Mouse (Mus musculus): ENCODE measurements around the gene Snapc2. TPM values are rescaled to one million over a fixed set of nuclear protein-coding genes. Genes with fewer than 3 reads are reported as not detected.

Gene Snapc2
- 44.1 TPM for polyA plus RNA-seq (2012; fragmentation: generic; extraction: Trizol)
- long read RNA-seq, experiment 1, transcript Snapc2-201 (5 exons, 1,536 nt) = major isoform, 44 of 53 reads
- long read RNA-seq, experiment 1, partial matches to known transcripts = 1 of 53 reads
- long read RNA-seq, experiment 1, other reads (novel, unspliced or antisense) = 8 of 53 reads
- long read RNA-seq, experiment 2, transcript Snapc2-201 (5 exons, 1,536 nt) = major isoform, 86 of 89 reads
- long read RNA-seq, experiment 2, partial matches to known transcripts = 1 of 89 reads
- long read RNA-seq, experiment 2, other reads (novel, unspliced or antisense) = 2 of 89 reads

DNA sequence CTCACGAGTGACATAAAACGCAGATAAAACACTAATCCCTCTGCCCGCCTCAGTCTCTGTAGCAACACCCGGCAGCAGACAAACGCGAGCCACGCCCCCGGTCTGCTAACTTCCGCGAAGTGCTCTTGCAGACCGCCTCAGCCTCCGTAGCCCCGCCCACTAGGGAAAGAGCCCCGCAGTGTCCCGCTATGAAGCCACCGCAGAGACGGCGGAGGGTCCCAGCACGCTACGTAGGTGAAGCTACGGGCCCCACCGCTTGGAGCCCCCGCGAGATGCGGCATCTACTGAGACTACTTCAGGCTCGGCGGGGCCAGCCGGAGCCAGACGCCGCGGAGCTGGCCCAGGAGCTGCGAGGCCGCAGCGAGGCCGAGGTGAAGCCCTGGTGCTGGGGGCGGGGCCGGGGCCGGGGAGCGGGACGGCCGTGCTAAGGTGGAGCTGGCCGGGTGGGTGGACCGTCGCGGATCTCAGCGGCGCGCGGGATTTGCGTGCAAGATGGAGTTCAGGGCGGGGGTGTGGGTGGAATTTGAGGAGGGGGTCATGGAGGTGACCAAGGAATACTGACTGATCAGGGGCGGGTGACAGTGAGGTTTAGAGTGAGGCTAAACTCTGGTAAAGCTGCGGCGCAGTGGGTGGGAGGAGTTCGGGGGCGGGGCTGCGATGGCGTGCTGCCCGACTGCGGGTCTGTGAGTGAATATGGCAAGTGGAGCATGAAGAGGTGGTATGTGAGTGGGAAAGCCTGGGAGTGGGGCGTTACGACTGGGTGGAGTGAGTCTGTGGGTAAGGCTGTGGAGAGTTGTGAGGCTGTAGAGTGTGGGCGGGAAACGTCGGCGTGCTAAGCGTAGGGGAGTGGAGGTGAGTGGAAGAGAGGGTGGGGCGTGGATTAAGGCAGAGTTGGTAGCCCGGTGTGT is at the start of gene Snapc2:
Gene Snapc2, plus strand, starts transcription at position 147 of the 908 bp plus-strand sequence.
- Histone ChIP-seq H3K79me3 (ENCODE audit: low read depth) (peaks cover 11% of the 10 kb centered on the region), H3K79me2 (ENCODE audit: control insufficient read depth, insufficient read depth) (peaks cover 21% of the 10 kb centered on the region), H3ac (ENCODE audit: control insufficient read depth, insufficient read length, low read depth) (peak within 1 kb of the TSS; percentile 97), H3K27me3 (ENCODE audit: control insufficient read depth, insufficient read depth, insufficient read length) (no peaks in the 10 kb centered on the region), H3K36me3 (ENCODE audit: control insufficient read depth, insufficient read depth) (peaks cover 30% of the 10 kb centered on the region), H3K4me3 (ENCODE audit: insufficient read depth, poor library complexity, severe bottlenecking) (peak within 1 kb of the TSS; percentile 52)
- TF ChIP-seq MAX (IDR thresholded peaks at IDR 0.05) = peak; percentile 69
- TF ChIP-seq FOSL1 (IDR thresholded peaks at IDR 0.05; ENCODE audit: insufficient read depth, low read length, poor library complexity, severe bottlenecking) = no peak

DNA sequence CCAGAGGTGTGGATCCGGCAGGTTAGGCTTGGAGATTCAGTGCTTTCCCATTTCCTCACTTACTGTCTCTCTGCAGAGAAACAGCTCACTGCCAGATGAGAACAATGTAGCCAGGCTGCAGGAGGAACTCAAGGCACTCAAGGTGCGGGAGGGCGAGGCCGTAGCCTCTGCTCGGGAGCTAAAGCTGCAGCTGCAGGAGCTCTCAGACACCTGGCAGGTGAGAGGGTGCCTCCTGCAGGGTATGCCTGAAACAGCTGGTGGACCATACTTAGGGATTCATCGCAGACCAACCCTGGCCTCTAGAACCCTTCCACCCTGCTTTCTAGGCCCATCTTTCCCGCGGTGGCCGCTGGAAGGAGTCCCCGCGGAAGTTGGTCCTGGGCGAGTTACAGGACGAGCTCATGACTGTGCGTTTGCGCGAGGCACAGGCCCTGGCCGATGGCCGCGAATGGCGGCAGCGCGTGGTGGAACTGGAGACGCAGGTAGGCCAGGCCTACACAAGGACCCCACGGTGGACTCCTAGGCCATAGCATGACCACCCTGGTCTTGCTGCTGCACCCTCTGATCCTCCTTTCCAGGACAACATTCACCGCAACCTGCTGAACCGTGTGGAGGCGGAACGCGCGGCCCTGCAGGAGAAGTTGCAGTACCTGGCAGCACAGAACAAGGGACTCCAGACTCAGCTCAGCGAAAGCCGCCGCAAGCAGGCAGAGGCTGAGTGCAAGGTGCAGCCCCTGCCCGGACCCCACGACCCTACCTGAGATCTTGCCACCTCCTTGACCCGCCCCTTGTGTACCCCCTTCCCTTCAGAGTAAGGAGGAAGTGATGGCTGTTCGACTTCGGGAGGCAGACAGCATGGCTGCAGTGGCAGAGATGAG is 47.4 kb upstream of the Snapc2 start:
- no peak overlapping the region for H3ac ChIP-seq (ENCODE audit: control insufficient read depth, insufficient read length, low read depth)
- no peaks in the 10 kb centered on the region for H3K79me2 ChIP-seq (ENCODE audit: control insufficient read depth, insufficient read depth)
- no peaks in the 10 kb centered on the region for H3K79me3 ChIP-seq (ENCODE audit: low read depth)
- no peak for TF ChIP-seq USF1 (IDR thresholded peaks at IDR 0.05; ENCODE audit: low read depth)
- no peak for TF ChIP-seq MAX (IDR thresholded peaks at IDR 0.05)
- no peak for TF ChIP-seq MYOD1 (IDR thresholded peaks at IDR 0.05; ENCODE audit: control insufficient read depth, insufficient read length, low read depth)
- TF ChIP-seq CTCF (IDR thresholded peaks at IDR 0.05; ENCODE audit: control insufficient read depth, insufficient read depth, insufficient read length) = no peak
- TF ChIP-seq CEBPB (IDR thresholded peaks at IDR 0.05; ENCODE audit: low read depth) = no peak
- no peak for TF ChIP-seq MYOG (IDR thresholded peaks at IDR 0.05; ENCODE audit: control insufficient read depth, extremely low read depth, insufficient read length)
- TF ChIP-seq FOSL1 (IDR thresholded peaks at IDR 0.05; ENCODE audit: insufficient read depth, low read length, poor library complexity, severe bottlenecking) = no peak
- H3K36me3 ChIP-seq (ENCODE audit: control insufficient read depth, insufficient read depth) = no peaks in the 10 kb centered on the region
- no peak overlapping the region for H3K4me3 ChIP-seq (ENCODE audit: insufficient read depth, poor library complexity, severe bottlenecking)
- H3K27me3 ChIP-seq (ENCODE audit: control insufficient read depth, insufficient read depth, insufficient read length) = no peaks in the 10 kb centered on the region

DNA sequence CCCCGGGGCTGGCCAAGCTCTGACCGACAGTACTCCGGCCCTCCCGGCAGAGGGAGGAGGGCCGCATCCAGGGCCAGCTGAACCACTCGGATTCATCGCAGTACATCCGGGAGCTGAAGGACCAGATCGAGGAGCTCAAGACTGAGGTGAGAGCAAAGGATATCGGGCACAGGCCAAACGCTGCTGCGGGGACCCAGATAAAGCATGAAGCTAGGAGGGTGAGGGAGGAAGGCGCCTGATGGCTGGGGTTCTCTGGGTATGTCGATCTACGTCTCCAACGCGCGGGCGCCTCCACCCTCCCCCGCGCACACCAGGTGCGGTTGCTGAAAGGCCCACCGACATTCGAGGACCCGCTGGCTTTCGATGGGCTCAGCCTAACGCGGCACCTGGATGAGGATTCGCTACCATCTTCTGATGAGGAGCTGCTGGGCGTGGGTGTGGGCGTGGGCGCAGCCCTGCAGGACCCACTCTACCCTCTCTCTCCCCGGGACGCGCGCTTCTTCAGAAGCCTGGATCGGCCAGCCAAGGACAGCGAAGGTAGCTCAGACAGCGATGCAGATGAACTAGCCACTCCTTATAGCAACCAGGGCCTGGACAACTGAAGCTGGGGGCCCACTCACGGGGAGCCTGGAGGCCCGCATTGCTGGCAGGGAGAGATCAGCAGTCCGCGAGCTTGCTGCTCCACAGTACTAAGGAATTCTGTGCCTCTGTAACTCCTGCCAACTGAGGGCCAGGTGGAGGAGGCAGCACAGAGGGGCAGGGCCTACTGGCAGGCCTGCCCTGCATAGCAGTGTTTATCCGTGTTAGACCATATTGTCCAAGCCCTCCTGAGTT is 46.5 kb upstream of the Snapc2 start:
- H3ac ChIP-seq (ENCODE audit: control insufficient read depth, insufficient read length, low read depth) = no peak overlapping the region
- no peaks in the 10 kb centered on the region for H3K27me3 ChIP-seq (ENCODE audit: control insufficient read depth, insufficient read depth, insufficient read length)
- TF ChIP-seq MAX (IDR thresholded peaks at IDR 0.05) (no peak), CEBPB (IDR thresholded peaks at IDR 0.05; ENCODE audit: low read depth) (no peak), MYOD1 (IDR thresholded peaks at IDR 0.05; ENCODE audit: control insufficient read depth, insufficient read length, low read depth) (no peak), FOSL1 (IDR thresholded peaks at IDR 0.05; ENCODE audit: insufficient read depth, low read length, poor library complexity, severe bottlenecking) (no peak), USF1 (IDR thresholded peaks at IDR 0.05; ENCODE audit: low read depth) (no peak), CTCF (IDR thresholded peaks at IDR 0.05; ENCODE audit: control insufficient read depth, insufficient read depth, insufficient read length) (no peak), MYOG (IDR thresholded peaks at IDR 0.05; ENCODE audit: control insufficient read depth, extremely low read depth, insufficient read length) (no peak)
- H3K79me2 ChIP-seq (ENCODE audit: control insufficient read depth, insufficient read depth) = no peaks in the 10 kb centered on the region
- H3K79me3 ChIP-seq (ENCODE audit: low read depth) = no peaks in the 10 kb centered on the region
- no peaks in the 10 kb centered on the region for H3K36me3 ChIP-seq (ENCODE audit: control insufficient read depth, insufficient read depth)
- H3K4me3 ChIP-seq (ENCODE audit: insufficient read depth, poor library complexity, severe bottlenecking) = no peak overlapping the region

DNA sequence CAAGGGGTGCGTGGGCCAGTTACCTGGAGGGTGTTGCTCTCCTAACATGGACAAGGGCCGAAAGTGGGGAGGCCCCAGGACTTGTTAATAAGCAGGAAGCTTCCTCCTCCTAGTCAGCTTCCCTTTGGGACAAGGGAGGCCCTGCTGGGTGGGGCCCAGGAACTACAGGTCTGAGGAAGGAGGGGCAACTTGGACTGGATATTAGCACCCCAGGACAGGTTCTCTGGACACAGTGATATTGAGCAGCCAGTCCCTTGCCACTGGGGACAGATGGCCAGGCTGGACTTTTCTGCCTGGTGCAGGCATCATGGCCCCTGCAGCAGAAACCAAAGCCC is 45.9 kb upstream of the Snapc2 start:
- H3ac ChIP-seq (ENCODE audit: control insufficient read depth, insufficient read length, low read depth) = no peak overlapping the region
- TF ChIP-seq MYOG (IDR thresholded peaks at IDR 0.05; ENCODE audit: control insufficient read depth, extremely low read depth, insufficient read length) = no peak
- TF ChIP-seq MAX (IDR thresholded peaks at IDR 0.05) = no peak
- TF ChIP-seq FOSL1 (IDR thresholded peaks at IDR 0.05; ENCODE audit: insufficient read depth, low read length, poor library complexity, severe bottlenecking) = no peak
- no peak for TF ChIP-seq USF1 (IDR thresholded peaks at IDR 0.05; ENCODE audit: low read depth)
- no peak for TF ChIP-seq CTCF (IDR thresholded peaks at IDR 0.05; ENCODE audit: control insufficient read depth, insufficient read depth, insufficient read length)
- no peaks in the 10 kb centered on the region for H3K27me3 ChIP-seq (ENCODE audit: control insufficient read depth, insufficient read depth, insufficient read length)
- no peaks in the 10 kb centered on the region for H3K79me3 ChIP-seq (ENCODE audit: low read depth)
- no peak overlapping the region for H3K4me3 ChIP-seq (ENCODE audit: insufficient read depth, poor library complexity, severe bottlenecking)
- no peaks in the 10 kb centered on the region for H3K36me3 ChIP-seq (ENCODE audit: control insufficient read depth, insufficient read depth)
- H3K79me2 ChIP-seq (ENCODE audit: control insufficient read depth, insufficient read depth) = no peaks in the 10 kb centered on the region

DNA sequence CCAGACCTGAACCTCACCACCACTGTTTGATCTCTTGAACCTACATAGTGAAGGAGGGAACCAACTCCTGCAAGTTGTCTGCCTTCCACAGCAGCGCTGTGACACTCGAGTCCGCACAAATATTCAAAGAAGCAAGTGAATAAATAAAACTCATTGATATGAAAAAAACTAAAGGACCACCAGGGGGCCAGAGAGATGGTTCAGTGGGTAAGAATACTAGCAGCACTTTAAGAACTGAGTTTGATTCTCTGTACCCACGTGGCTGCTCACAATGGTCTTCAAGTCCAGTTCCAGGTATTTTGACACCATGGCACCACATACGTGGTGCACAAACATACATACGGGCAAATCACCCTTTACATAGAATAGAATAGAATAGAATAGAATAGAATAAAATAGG is 41.8 kb upstream of the Snapc2 start:
- Histone ChIP-seq H3K79me2 (ENCODE audit: control insufficient read depth, insufficient read depth) (no peaks in the 10 kb centered on the region), H3K27me3 (ENCODE audit: control insufficient read depth, insufficient read depth, insufficient read length) (peaks cover under 1% of the 10 kb centered on the region), H3K36me3 (ENCODE audit: control insufficient read depth, insufficient read depth) (no peaks in the 10 kb centered on the region), H3K79me3 (ENCODE audit: low read depth) (no peaks in the 10 kb centered on the region), H3K4me3 (ENCODE audit: insufficient read depth, poor library complexity, severe bottlenecking) (no peak overlapping the region), H3ac (ENCODE audit: control insufficient read depth, insufficient read length, low read depth) (no peak overlapping the region)
- TF ChIP-seq USF1 (IDR thresholded peaks at IDR 0.05; ENCODE audit: low read depth) = no peak
- no peak for TF ChIP-seq MAX (IDR thresholded peaks at IDR 0.05)
- no peak for TF ChIP-seq CTCF (IDR thresholded peaks at IDR 0.05; ENCODE audit: control insufficient read depth, insufficient read depth, insufficient read length)
- no peak for TF ChIP-seq FOSL1 (IDR thresholded peaks at IDR 0.05; ENCODE audit: insufficient read depth, low read length, poor library complexity, severe bottlenecking)
- TF ChIP-seq MYOG (IDR thresholded peaks at IDR 0.05; ENCODE audit: control insufficient read depth, extremely low read depth, insufficient read length) = no peak
- no peak for TF ChIP-seq MYOD1 (IDR thresholded peaks at IDR 0.05; ENCODE audit: control insufficient read depth, insufficient read length, low read depth)
- no peak for TF ChIP-seq CEBPB (IDR thresholded peaks at IDR 0.05; ENCODE audit: low read depth)

Measured in C2C12 (cell line).